ENCODE assay signal across 27 mouse cellular contexts in genomic region chr14:45380756-45381155, GRCm38 (mm10).
"Had no signal": no experiment of that assay in that cellular context is flagged by ENCODE, and none has a peak within 500 bp of the region (broad histone marks: within the 10 kb centered on the region; RNA-seq: fewer than 3 reads in every experiment).

No protein-coding gene starts in this region.

- H3K9me3 ChIP-seq: heart, embryonic 10.5 days; heart, embryonic 12.5 days; hindbrain, embryonic 10.5 days; hindbrain, embryonic 12.5 days; intestine, embryonic 15.5 days; limb, embryonic 10.5 days; limb, embryonic 12.5 days; liver, embryonic 13.5 days had no signal

- H3K4me1 ChIP-seq: heart, embryonic 10.5 days; heart, embryonic 12.5 days; hindbrain, embryonic 10.5 days; hindbrain, embryonic 12.5 days; intestine, embryonic 15.5 days; limb, embryonic 10.5 days; limb, embryonic 12.5 days; liver, embryonic 13.5 days had no signal

- H3K27ac ChIP-seq: gastrocnemius, adult 2 months; heart, embryonic 10.5 days; hindbrain, embryonic 10.5 days; hindbrain, embryonic 12.5 days; hindbrain, embryonic 14.5 days; intestine, embryonic 15.5 days; layer of hippocampus, adult 2 months; left cerebral cortex, adult 2 months; limb, embryonic 10.5 days; limb, embryonic 12.5 days; liver, embryonic 13.5 days had no signal

- DNase-seq: gastrocnemius, adult 2 months; gastrocnemius, postnatal 10 days; gastrocnemius, postnatal 25 days; heart, adult 18-20 months; heart, postnatal 10 days; heart, postnatal 4 days; kidney, adult 18-20 months; kidney, adult 8-10 months; kidney, postnatal 10 days; kidney, postnatal 25 days; kidney, postnatal 4 days; liver; liver, embryonic 13.5 days had no signal

- ATAC-seq: hindbrain, embryonic 16.5 days; inflammation-experienced regulatory T-cells, adult 6 months; intestine, embryonic 15.5 days; intestine, postnatal 0 days had no signal

- H3K27me3 ChIP-seq: heart, embryonic 12.5 days; hindbrain, embryonic 12.5 days; intestine, embryonic 15.5 days; limb, embryonic 12.5 days; liver, embryonic 13.5 days had no signal

- H3K9ac ChIP-seq: heart, embryonic 12.5 days; hindbrain, embryonic 12.5 days; hindbrain, embryonic 14.5 days; intestine, embryonic 15.5 days; limb, embryonic 12.5 days; liver, embryonic 13.5 days had no signal

- H3K4me3 ChIP-seq: gastrocnemius, adult 2 months; heart, embryonic 10.5 days; heart, embryonic 12.5 days; hindbrain, embryonic 10.5 days; hindbrain, embryonic 12.5 days; intestine, embryonic 15.5 days; layer of hippocampus, adult 2 months; left cerebral cortex, adult 2 months; limb, embryonic 10.5 days; limb, embryonic 12.5 days; liver, embryonic 13.5 days had no signal

- H3K4me2 ChIP-seq: heart, embryonic 12.5 days; hindbrain, embryonic 12.5 days; hindbrain, embryonic 14.5 days; intestine, embryonic 15.5 days; limb, embryonic 12.5 days; liver, embryonic 11.5 days; liver, embryonic 13.5 days had no signal
